12 mouse cellular contexts compared by ENCODE assay signal in the genomic region with DNA sequence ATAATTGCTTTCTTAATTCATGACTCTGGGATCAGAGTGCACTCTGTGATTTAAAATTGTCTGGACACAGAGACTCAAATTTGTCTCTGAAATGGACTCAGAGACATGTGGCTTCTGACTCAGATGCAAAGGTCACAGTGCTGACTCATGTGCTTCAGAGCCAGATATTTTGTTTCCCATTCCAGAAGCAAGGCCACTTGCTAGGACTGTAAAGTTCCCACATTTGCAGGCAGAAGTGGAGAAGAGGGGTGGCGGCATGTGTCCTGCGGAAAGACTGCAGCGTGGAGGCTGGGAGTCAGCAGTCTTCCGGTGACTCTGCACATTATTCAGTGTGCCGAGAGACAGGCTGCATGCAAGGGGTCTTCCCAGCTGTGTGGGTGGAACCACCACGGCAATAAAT.
DNase-seq lines count a peak whose midpoint lies in the region; ATAC-seq and TF ChIP-seq lines count a peak whose summit lies in the region.
"Had no signal": no experiment of that assay in that cellular context is flagged by ENCODE, and none has a peak within 500 bp of the region (broad histone marks: within the 10 kb centered on the region; RNA-seq: fewer than 3 reads in every experiment).

No protein-coding gene starts in this region.

- H3K36me3 ChIP-seq in heart, embryonic 13.5 days, result no peaks in the 10 kb centered on the region
- H3K36me3 ChIP-seq: G1E; stomach, embryonic 15.5 days had no signal

- in situ Hi-C loops in Patski (cut with MboI; ENCODE audit: low pct_unique_long_range_greater_than_20kb), result no loop called here

- H3K9ac ChIP-seq in heart, embryonic 13.5 days, result 0 out of 2 replicates have a peak overlapping the region, but pooled peaks have one; percentile 16
- H3K9ac ChIP-seq: liver, embryonic 14.5 days; stomach, embryonic 15.5 days had no signal

- H3K4me1 ChIP-seq in heart, embryonic 13.5 days, result no peaks in the 10 kb centered on the region
- H3K4me1 ChIP-seq: stomach, embryonic 15.5 days had no signal

- H3K27ac ChIP-seq in heart, embryonic 13.5 days (replicated peaks), result no peak overlapping the region
- H3K27ac ChIP-seq: liver, embryonic 14.5 days; stomach, embryonic 15.5 days had no signal

- H3K4me3 ChIP-seq in heart, embryonic 13.5 days, result no peak overlapping the region
- H3K4me3 ChIP-seq: stomach, embryonic 15.5 days had no signal

- intact Hi-C loops in heart, postnatal 14 days (cut with DNase I), result no loop called here

- CTCF ChIA-PET in Patski (lab: Charles Lee), result no interaction called here

- no peak for ATAC-seq in heart, embryonic 13.5 days (ENCODE audit: extremely low read depth, insufficient number of reproducible peaks, low FRiP score, low TSS enrichment)
- peak; percentile 62 for ATAC-seq in Patski
- ATAC-seq in erythroid progenitor cell, adult 5-6 weeks (replicated peaks; ENCODE audit: low FRiP score, poor library complexity, severe bottlenecking), result no peak
- ATAC-seq: forebrain, embryonic 16.5 days had no signal

- H3K9me3 ChIP-seq in heart, embryonic 13.5 days, result no peaks in the 10 kb centered on the region
- H3K9me3 ChIP-seq: G1E; stomach, embryonic 15.5 days had no signal

- TF ChIP-seq CTCF in Patski (IDR thresholded peaks at IDR 0.05), result no peak

- DNase-seq in heart, postnatal 14 days, result no peak
- DNase-seq in Patski (ENCODE audit: low read depth, low spot score), result peak; percentile 39
- DNase-seq in embryo, embryonic 11 days, result peak; percentile 15
- peak; percentile 53 for DNase-seq in kidney, postnatal 10 days
- DNase-seq in right cerebral cortex, postnatal 14 days, result no peak
- DNase-seq in right cerebral cortex, postnatal 4 days, result no peak

- WGBS in heart, embryonic 13.5 days, result 62% methylated on average over 6 of the region's 6 CpGs

- no peak overlapping the region for H3K4me2 ChIP-seq in heart, embryonic 13.5 days
- H3K4me2 ChIP-seq: stomach, embryonic 15.5 days had no signal

- H3K27me3 ChIP-seq in heart, embryonic 13.5 days (replicated peaks), result no peaks in the 10 kb centered on the region
- H3K27me3 ChIP-seq in Patski, result no peaks in the 10 kb centered on the region
- H3K27me3 ChIP-seq: stomach, embryonic 15.5 days had no signal

- POLR2A ChIA-PET in Patski (lab: Charles Lee), result interaction anchor here (0.6 kb wide), 1 partner anchor 943 kb away, joined by 3 read pairs; no protein-coding TSS in a partner anchor

Comparison
In these comparisons a context has a peak if more than half of its experiments do, and no peak if none do; other contexts are left out.
1. DNase-seq: peak in Patski (single experiment), embryo, embryonic 11 days (single experiment) and kidney, postnatal 10 days (single experiment); none in heart, postnatal 14 days (0 of 2), right cerebral cortex, postnatal 14 days (single experiment) and right cerebral cortex, postnatal 4 days (single experiment).